Mouse (Mus musculus) lung, embryonic 14.5 days (tissue): ENCODE data around the gene Klhl22. TPM values are rescaled to one million over a fixed set of nuclear protein-coding genes. Genes with fewer than 3 reads are reported as not detected.

Source experiments
- ATAC-seq: fragments of 200-750 bp; cut with Nextera tagmentation; 2 replicates; pipeline ENCODE4 v1.8.0; 2017; ENCODE audit warnings: mild to moderate bottlenecking, moderate TSS enrichment, moderate library complexity; ENCODE audit not compliant: insufficient read depth
- DNase-seq: peaks from one replicate; pipeline ENCODE4 v3.0.0-alpha.2; 2015
- H3K27ac ChIP-seq: fragments of 300-500 bp; sonication (generic); 2 replicates; pipeline ENCODE4 v1.5.1; 2014; ENCODE audit warnings: low read depth, mild to moderate bottlenecking, moderate library complexity
- H3K27me3 ChIP-seq: fragments of 300-500 bp; sonication (generic); 2 replicates; pipeline ENCODE4 v1.6.1; 2014; ENCODE audit warnings: low read length, control low read depth; ENCODE audit not compliant: insufficient read depth
- H3K36me3 ChIP-seq: fragments of 300-500 bp; sonication (generic); 2 replicates; pipeline ENCODE4 v1.6.1; 2014; ENCODE audit warnings: control low read depth; ENCODE audit not compliant: insufficient read depth
- H3K4me1 ChIP-seq: fragments of 300-500 bp; sonication (generic); 2 replicates; pipeline ENCODE4 v1.6.1; 2014; ENCODE audit warnings: antibody characterized with exemption, control low read depth; ENCODE audit not compliant: insufficient read depth
- H3K4me2 ChIP-seq: fragments of 300-500 bp; sonication (generic); 2 replicates; pipeline ENCODE4 v1.6.1; 2014; ENCODE audit warnings: mild to moderate bottlenecking
- H3K4me3 ChIP-seq: fragments of 300-500 bp; sonication (generic); 2 replicates; pipeline ENCODE4 v1.5.1; 2014; ENCODE audit warnings: low read depth, low read length
- H3K9ac ChIP-seq: fragments of 300-500 bp; sonication (generic); 2 replicates; pipeline ENCODE4 v1.6.1; 2014
- H3K9me3 ChIP-seq: fragments of 300-500 bp; sonication (generic); 2 replicates; pipeline ENCODE4 v1.6.1; 2016; ENCODE audit warnings: low read depth, low read length, control low read depth
- CTCF ChIP-seq: IDR thresholded peaks from 2 replicates; pipeline ENCODE4 v1.5.1; 2016; ENCODE audit warnings: antibody characterized with exemption, low read depth
- WGBS: fragments of 180-500 bp; shearing (Covaris S2); extraction: QIAGEN DNeasy Blood & Tissue Kit; methylation state at CpG from one replicate; pipeline ENCODE4 v1.1.7; 2014; 5-methylcytosine and 5-hydroxymethylcytosine counted together
- polyA plus RNA-seq: library from polyadenylated mRNA; unstranded; fragments of >200 nt; fragmentation: Nextera tagmentation; extraction: Ambion mirVana; gene quantifications from 2 replicates; pipeline ENCODE4 v1.2.1, GENCODE M21; 2014

Gene Klhl22
- polyA plus RNA-seq, 1 experiment from 2014 or later = 70.7 TPM

GRCm38 (mm10) chr16:17736156-17736555, 23.3 kb upstream of the Klhl22 start:
- no peak overlapping the region for H3K27ac ChIP-seq
- WGBS = 36% methylated on average over 4 of the region's 4 CpGs
- no peaks in the 10 kb centered on the region for H3K9me3 ChIP-seq
- no peaks in the 10 kb centered on the region for H3K27me3 ChIP-seq
- H3K4me3 ChIP-seq = no peak overlapping the region
- no peak for TF ChIP-seq CTCF
- ATAC-seq = no peak
- H3K36me3 ChIP-seq = no peaks in the 10 kb centered on the region
- no peak overlapping the region for H3K4me2 ChIP-seq
- no peak overlapping the region for H3K9ac ChIP-seq
- DNase-seq = no peak
- no peaks in the 10 kb centered on the region for H3K4me1 ChIP-seq

- TF ChIP-seq CTCF = no peak
- DNase-seq (no peak), ATAC-seq (no peak)
- no peak overlapping the region for H3K4me3 ChIP-seq
- no peaks in the 10 kb centered on the region for H3K4me1 ChIP-seq
- H3K9ac ChIP-seq = no peak overlapping the region
- 58% methylated on average over 4 of the region's 4 CpGs for WGBS
- no peak overlapping the region for H3K4me2 ChIP-seq
- no peaks in the 10 kb centered on the region for H3K36me3 ChIP-seq
- H3K9me3 ChIP-seq = no peaks in the 10 kb centered on the region
- no peak overlapping the region for H3K27ac ChIP-seq
- no peaks in the 10 kb centered on the region for H3K27me3 ChIP-seq
Measured at GRCm38 (mm10) chr16:17740080-17740479, 19.3 kb upstream of the Klhl22 start.

- no peak for TF ChIP-seq CTCF
- no peak overlapping the region for H3K9ac ChIP-seq
- 72% methylated on average over 1 of the region's 1 CpGs for WGBS
- H3K27me3 ChIP-seq = no peaks in the 10 kb centered on the region
- H3K27ac ChIP-seq = peak overlapping the region; percentile 43; the same call in 1 of the 2 replicates
- no peaks in the 10 kb centered on the region for H3K9me3 ChIP-seq
- H3K4me2 ChIP-seq = no peak overlapping the region
- H3K4me3 ChIP-seq = no peak overlapping the region
- H3K36me3 ChIP-seq = no peaks in the 10 kb centered on the region
- DNase-seq (peak; percentile 25), ATAC-seq (peak; percentile 38; the same call in 1 of the 2 replicates)
- H3K4me1 ChIP-seq = no peaks in the 10 kb centered on the region
Measured at GRCm38 (mm10) chr16:17742810-17743209, 16.6 kb upstream of the Klhl22 start.

- Histone ChIP-seq H3K4me3 (no peak overlapping the region), H3K36me3 (no peaks in the 10 kb centered on the region), H3K27me3 (no peaks in the 10 kb centered on the region), H3K4me2 (no peak overlapping the region), H3K4me1 (no peaks in the 10 kb centered on the region), H3K27ac (peak overlapping the region; percentile 43; the same call in 1 of the 2 replicates), H3K9me3 (no peaks in the 10 kb centered on the region), H3K9ac (no peak overlapping the region)
- ATAC-seq = peak; percentile 31; the same call in 1 of the 2 replicates
- 44% methylated on average over 4 of the region's 4 CpGs for WGBS
- DNase-seq = peak; percentile 40
- TF ChIP-seq CTCF = peak; percentile 48
Measured at GRCm38 (mm10) chr16:17743279-17743678, 16.1 kb upstream of the Klhl22 start.

GRCm38 (mm10) chr16:17744536-17744935, 14.9 kb upstream of the Klhl22 start:
- H3K27me3 ChIP-seq = no peaks in the 10 kb centered on the region
- H3K9ac ChIP-seq = no peak overlapping the region
- H3K9me3 ChIP-seq = no peaks in the 10 kb centered on the region
- peak; percentile 81 for TF ChIP-seq CTCF
- DNase-seq = peak; percentile 71
- 9% methylated on average over 1 of the region's 1 CpGs for WGBS
- ATAC-seq = peak; percentile 49; the same call in 1 of the 2 replicates
- no peaks in the 10 kb centered on the region for H3K4me1 ChIP-seq
- H3K4me2 ChIP-seq = no peak overlapping the region
- H3K27ac ChIP-seq = no peak overlapping the region
- no peak overlapping the region for H3K4me3 ChIP-seq
- H3K36me3 ChIP-seq = no peaks in the 10 kb centered on the region

- WGBS = 73% methylated on average over 2 of the region's 2 CpGs
- no peak for ATAC-seq
Measured at GRCm38 (mm10) chr16:17745067-17745466, 14.4 kb upstream of the Klhl22 start.

GRCm38 (mm10) chr16:17753001-17753400, 6.4 kb upstream of the Klhl22 start:
- peak overlapping the region; percentile 48; the same call in 1 of the 2 replicates for H3K27ac ChIP-seq
- H3K36me3 ChIP-seq = no peaks in the 10 kb centered on the region
- no peak for TF ChIP-seq CTCF
- no peak overlapping the region for H3K4me2 ChIP-seq
- H3K4me1 ChIP-seq = no peaks in the 10 kb centered on the region
- no peak overlapping the region for H3K9ac ChIP-seq
- ATAC-seq = peak; percentile 74
- H3K9me3 ChIP-seq = no peaks in the 10 kb centered on the region
- no peak overlapping the region for H3K4me3 ChIP-seq
- H3K27me3 ChIP-seq = no peaks in the 10 kb centered on the region
- DNase-seq = peak; percentile 64
- 7% methylated on average over 3 of the region's 3 CpGs for WGBS

More at GRCm38 (mm10) chr16:17745067-17745466, 14.4 kb upstream of the Klhl22 start:
- Histone ChIP-seq H3K4me1 (no peaks in the 10 kb centered on the region), H3K9me3 (no peaks in the 10 kb centered on the region), H3K27me3 (no peaks in the 10 kb centered on the region), H3K4me3 (no peak overlapping the region), H3K4me2 (no peak overlapping the region), H3K36me3 (no peaks in the 10 kb centered on the region), H3K9ac (no peak overlapping the region), H3K27ac (no peak overlapping the region)
- TF ChIP-seq CTCF = no peak
- DNase-seq = no peak
